Mouse (Mus musculus) intestine, embryonic 14.5 days (tissue): ENCODE data around the gene Pak6. TPM values are rescaled to one million over a fixed set of nuclear protein-coding genes. Genes with fewer than 3 reads are reported as not detected.

Source experiments
- polyA plus RNA-seq: library from polyadenylated mRNA; unstranded; fragments of >200 nt; fragmentation: Nextera tagmentation; extraction: Ambion mirVana; gene quantifications from 2 replicates; pipeline ENCODE4 v1.2.1, GENCODE M21; 2014

The Pak6 gene
- polyA plus RNA-seq, 1 experiment from 2014 or later, result 2.7 TPM

Other genes starting within 250 kb of the Pak6 start
- 203 and 215 TPM in 2 replicates for gene Srp14, start 183.6 kb upstream of the Pak6 start, polyA plus RNA-seq
- gene Bmf, start 113.6 kb upstream of the Pak6 start, polyA plus RNA-seq, result 4.9 and 5.0 TPM in 2 replicates
- 81.4 and 94.0 TPM in 2 replicates for gene Bub1b, start 65.1 kb upstream of the Pak6 start, polyA plus RNA-seq
- gene Ankrd63, start 40.7 kb downstream of the Pak6 start, polyA plus RNA-seq, result 0.19 and 0.20 TPM in 2 replicates
- gene Plcb2, start 65.1 kb downstream of the Pak6 start, polyA plus RNA-seq, result 1.4 and 1.6 TPM in 2 replicates
- 31.9 and 37.0 TPM in 2 replicates for gene Inafm2, start 82.5 kb downstream of the Pak6 start, polyA plus RNA-seq
- gene Ccdc9b, start 99.4 kb downstream of the Pak6 start, polyA plus RNA-seq, result 1.2 and 1.4 TPM in 2 replicates
- gene Phgr1, start 109.5 kb downstream of the Pak6 start, polyA plus RNA-seq, result 21.2 and 45.1 TPM in 2 replicates
- 2.6 and 3.0 TPM in 2 replicates for gene Disp2, start 116.4 kb downstream of the Pak6 start, polyA plus RNA-seq
- 97.9 and 109 TPM in 2 replicates for gene Knstrn, start 150.7 kb downstream of the Pak6 start, polyA plus RNA-seq
- gene Ivd, start 198.7 kb downstream of the Pak6 start, polyA plus RNA-seq, result 51.6 and 51.9 TPM in 2 replicates
- gene Bahd1, start 237.1 kb downstream of the Pak6 start, polyA plus RNA-seq, result 0.93 and 1.7 TPM in 2 replicates